Mouse (Mus musculus): ENCODE data around the gene Baiap2. TPM values are rescaled to one million over a fixed set of nuclear protein-coding genes. Genes with fewer than 3 reads are reported as not detected.

The Baiap2 gene
- polyA plus RNA-seq, 1 experiment from 2014 or later = 15.4 TPM

- ATAC-seq = no peak
- TF ChIP-seq CTCF (IDR thresholded peaks at IDR 0.05) = no peak
- no peaks in the 10 kb centered on the region for H3K27me3 ChIP-seq
- ChIA-PET POLR2A (no interaction called here), CTCF (interaction anchor here (0.7 to 1.2 kb wide), 2 partner anchors 9 to 73 kb away, joined by 3 read pairs; no protein-coding TSS in a partner anchor)
- no peak for DNase-seq (ENCODE audit: low read depth, low spot score)
- in situ Hi-C loops (cut with MboI; ENCODE audit: low pct_unique_long_range_greater_than_20kb) = loop anchor here (10.0 to 25.0 kb wide), 2 partner anchors 76 to 394 kb away; no protein-coding TSS in a partner anchor
Measured at GRCm38 (mm10) chr11:119918521-119918920, 24.0 kb upstream of the Baiap2 start.

GRCm38 (mm10) chr11:119919432-119919831 is 23.1 kb upstream of the Baiap2 start:
- CTCF ChIA-PET = no interaction called here
- no peak for TF ChIP-seq CTCF (IDR thresholded peaks at IDR 0.05)
- ATAC-seq (no peak), DNase-seq (ENCODE audit: low read depth, low spot score) (no peak)
- H3K27me3 ChIP-seq = no peaks in the 10 kb centered on the region
- in situ Hi-C loops (cut with MboI; ENCODE audit: low pct_unique_long_range_greater_than_20kb) = loop anchor here (10.0 to 25.0 kb wide), 2 partner anchors 75 to 393 kb away; no protein-coding TSS in a partner anchor
- POLR2A ChIA-PET = interaction anchor here (1.0 kb wide), 1 partner anchor 72 kb away, joined by 3 read pairs; no protein-coding TSS in a partner anchor

- DNase-seq (ENCODE audit: low read depth, low spot score) = no peak
- CTCF ChIA-PET = interaction anchor here (1.0 to 1.3 kb wide), 3 partner anchors 10 to 21 kb away, joined by 3 to 6 read pairs (median 4); no protein-coding TSS in a partner anchor
- POLR2A ChIA-PET = interaction anchor here (1.0 to 1.5 kb wide), 2 partner anchors 14 to 71 kb away, joined by 3 to 4 read pairs; no protein-coding TSS in a partner anchor
- TF ChIP-seq CTCF (IDR thresholded peaks at IDR 0.05) = no peak
- no peaks in the 10 kb centered on the region for H3K27me3 ChIP-seq
- in situ Hi-C loops (cut with MboI; ENCODE audit: low pct_unique_long_range_greater_than_20kb) = loop anchor here (5.0 to 25.0 kb wide), 3 partner anchors 75 to 392 kb away; partner anchors contain the start of genes Ndufaf8 and Tepsin
- ATAC-seq = no peak
Measured at GRCm38 (mm10) chr11:119919897-119920296, 22.7 kb upstream of the Baiap2 start.

- TF ChIP-seq CTCF (IDR thresholded peaks at IDR 0.05) = no peak
- in situ Hi-C loops (cut with MboI; ENCODE audit: low pct_unique_long_range_greater_than_20kb) = loop anchor here (5.0 to 25.0 kb wide), 2 partner anchors 177 to 392 kb away; partner anchors contain the start of genes Ndufaf8 and Tepsin
- ATAC-seq (no peak), DNase-seq (ENCODE audit: low read depth, low spot score) (no peak)
- ChIA-PET CTCF (interaction anchor here (1.0 to 1.5 kb wide), 5 partner anchors 8 to 71 kb away, joined by 3 to 6 read pairs (median 3); no protein-coding TSS in a partner anchor), POLR2A (interaction anchor here (1.0 to 1.5 kb wide), 2 partner anchors 13 to 70 kb away, joined by 3 to 4 read pairs; no protein-coding TSS in a partner anchor)
- no peaks in the 10 kb centered on the region for H3K27me3 ChIP-seq
Measured at GRCm38 (mm10) chr11:119920668-119921067, 21.9 kb upstream of the Baiap2 start.

DNA sequence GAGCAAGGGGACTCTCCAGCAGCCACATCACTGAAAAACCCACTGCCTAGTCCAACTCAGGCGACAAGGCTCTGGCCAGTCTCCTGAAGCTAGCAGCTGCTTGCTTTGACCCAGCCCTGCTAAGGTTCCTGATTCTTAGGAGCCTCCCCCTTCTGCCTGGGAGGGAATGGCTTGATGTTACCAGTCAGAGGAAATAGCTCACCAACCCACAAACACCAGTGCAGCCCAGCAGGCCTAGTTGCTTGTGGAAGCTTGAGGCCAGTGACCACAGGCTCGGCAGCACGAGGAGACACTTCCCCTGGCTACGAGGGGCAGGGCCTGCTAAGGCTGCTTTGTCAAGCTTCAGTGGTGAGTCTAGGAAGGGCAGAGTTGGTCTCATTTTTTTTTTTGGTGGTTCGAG is 17.4 kb upstream of the Baiap2 start:
- ChIA-PET POLR2A (interaction anchor here (1.5 kb wide), 1 partner anchor 9 kb away, joined by 3 read pairs; no protein-coding TSS in a partner anchor), CTCF (interaction anchor here (0.8 to 2.0 kb wide), 4 partner anchors 9 to 66 kb away, joined by 3 to 9 read pairs (median 6); partner anchors contain the start of gene Chmp6)
- ATAC-seq (no peak), DNase-seq (ENCODE audit: low read depth, low spot score) (no peak)
- in situ Hi-C loops (cut with MboI; ENCODE audit: low pct_unique_long_range_greater_than_20kb) = no loop called here
- no peak for TF ChIP-seq CTCF (IDR thresholded peaks at IDR 0.05)
- no peaks in the 10 kb centered on the region for H3K27me3 ChIP-seq

- ATAC-seq = no peak
- no peak for TF ChIP-seq CTCF (IDR thresholded peaks at IDR 0.05)
- no peak for DNase-seq (ENCODE audit: low read depth, low spot score)
- in situ Hi-C loops (cut with MboI; ENCODE audit: low pct_unique_long_range_greater_than_20kb) = no loop called here
- ChIA-PET CTCF (interaction anchor here (0.9 to 2.0 kb wide), 6 partner anchors 8 to 65 kb away, joined by 3 to 9 read pairs (median 6); partner anchors contain the start of gene Chmp6), POLR2A (interaction anchor here (1.4 kb wide), 1 partner anchor 10 kb away, joined by 3 read pairs; no protein-coding TSS in a partner anchor)
- no peaks in the 10 kb centered on the region for H3K27me3 ChIP-seq
Measured at GRCm38 (mm10) chr11:119926762-119927161, 15.8 kb upstream of the Baiap2 start.

DNA sequence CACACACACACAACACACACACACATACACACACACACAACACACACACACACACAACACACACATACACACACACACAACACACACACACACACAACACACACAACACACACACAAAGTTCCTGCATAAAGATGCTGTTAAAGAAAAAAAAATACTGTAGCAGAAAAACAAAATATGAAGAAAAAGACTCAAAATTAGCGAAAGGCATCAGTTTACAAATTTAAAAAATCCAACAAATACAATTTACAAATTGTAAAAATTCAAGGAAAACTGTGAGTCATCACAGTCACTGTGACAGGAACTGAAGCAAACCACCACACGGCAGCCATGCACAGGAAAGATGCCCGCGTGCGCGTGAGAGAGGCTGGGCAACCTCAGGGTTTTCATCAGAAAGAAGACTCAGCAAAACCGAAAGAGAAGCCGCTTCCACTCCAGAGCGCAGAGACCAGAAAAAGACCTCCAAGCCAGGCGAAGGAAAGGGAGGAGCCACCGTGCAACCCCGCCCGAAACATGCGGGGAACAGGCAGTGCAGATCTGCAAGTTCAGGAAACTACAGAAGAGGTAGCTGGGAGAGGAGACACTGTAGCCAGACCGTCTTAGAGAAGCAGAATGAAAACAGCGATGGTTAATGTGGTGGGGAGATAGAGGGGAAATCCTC is 14.4 kb upstream of the Baiap2 start:
- no peak for ATAC-seq
- no peaks in the 10 kb centered on the region for H3K27me3 ChIP-seq
- no peak for DNase-seq (ENCODE audit: low read depth, low spot score)
- in situ Hi-C loops (cut with MboI; ENCODE audit: low pct_unique_long_range_greater_than_20kb) = no loop called here
- ChIA-PET POLR2A (interaction anchor here (0.7 kb wide), 1 partner anchor 139 kb away, joined by 5 read pairs; no protein-coding TSS in a partner anchor), CTCF (no interaction called here)
- TF ChIP-seq CTCF (IDR thresholded peaks at IDR 0.05) = no peak

DNA sequence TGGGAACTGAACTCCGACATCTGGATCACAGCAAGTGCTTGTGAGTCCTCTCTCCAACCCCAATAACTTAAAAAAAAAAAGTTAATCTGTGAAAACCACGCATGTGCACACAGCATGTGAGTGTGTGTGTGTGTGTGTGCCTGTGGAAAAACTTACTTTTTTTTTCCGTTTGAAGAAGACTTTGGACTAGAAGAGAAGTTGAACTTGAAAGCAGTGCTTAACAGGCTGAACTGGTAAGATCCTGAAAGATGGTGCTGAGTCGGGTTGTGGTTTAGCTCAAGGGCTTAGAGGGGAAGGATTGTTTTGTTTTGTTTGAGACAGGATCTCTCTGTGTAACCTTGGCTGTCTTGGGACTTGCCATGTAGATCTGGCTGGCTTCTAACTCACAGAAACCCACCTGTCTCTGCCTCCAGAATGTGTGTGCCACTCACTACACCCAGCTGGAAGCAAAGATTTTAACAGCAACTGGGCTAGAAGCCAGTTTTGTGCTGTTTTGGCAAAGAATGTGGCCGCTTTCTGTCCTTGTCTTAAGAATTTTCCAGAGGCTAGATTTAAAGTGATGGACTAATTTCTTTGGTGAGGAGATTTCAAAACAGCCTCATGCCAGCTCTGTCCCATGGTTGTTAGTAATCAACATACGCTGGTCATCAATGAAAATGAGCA is 12.8 kb upstream of the Baiap2 start:
- in situ Hi-C loops (cut with MboI; ENCODE audit: low pct_unique_long_range_greater_than_20kb) = no loop called here
- CTCF ChIA-PET = no interaction called here
- no peaks in the 10 kb centered on the region for H3K27me3 ChIP-seq
- DNase-seq (ENCODE audit: low read depth, low spot score) (no peak), ATAC-seq (no peak)
- POLR2A ChIA-PET = interaction anchor here (0.6 kb wide), 1 partner anchor 34 kb away, joined by 5 read pairs; no protein-coding TSS in a partner anchor
- no peak for TF ChIP-seq CTCF (IDR thresholded peaks at IDR 0.05)

GRCm38 (mm10) chr11:119931809-119932208 is 10.8 kb upstream of the Baiap2 start:
- H3K27me3 ChIP-seq = no peaks in the 10 kb centered on the region
- no peak for TF ChIP-seq CTCF (IDR thresholded peaks at IDR 0.05)
- ChIA-PET CTCF (interaction anchor here (1.1 kb wide), 1 partner anchor 59 kb away, joined by 3 read pairs; no protein-coding TSS in a partner anchor), POLR2A (no interaction called here)
- ATAC-seq (no peak), DNase-seq (ENCODE audit: low read depth, low spot score) (no peak)
- in situ Hi-C loops (cut with MboI; ENCODE audit: low pct_unique_long_range_greater_than_20kb) = no loop called here

DNA sequence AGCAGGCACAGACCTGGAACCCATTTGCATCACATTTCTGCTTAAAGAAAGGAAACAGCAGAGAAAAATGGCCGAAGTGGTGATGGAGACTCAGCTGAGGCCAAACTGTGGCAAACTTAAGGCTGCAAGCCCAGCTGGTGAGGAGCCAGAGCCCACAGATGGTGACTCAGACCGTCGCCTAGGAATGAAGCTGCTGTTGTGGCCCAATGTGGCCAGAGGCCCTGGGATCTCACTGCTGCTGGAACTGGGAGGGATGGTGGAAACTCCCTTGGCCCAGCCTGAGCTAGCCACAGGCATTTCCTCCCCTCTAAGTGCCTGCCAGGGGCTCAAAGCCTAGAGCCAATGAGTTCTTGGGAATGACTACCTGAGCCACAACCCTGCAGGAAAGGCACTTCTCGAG is 9.4 kb upstream of the Baiap2 start:
- CTCF ChIA-PET = interaction anchor here (1.0 kb wide), 2 partner anchors 46 to 58 kb away, joined by 3 to 6 read pairs; no protein-coding TSS in a partner anchor
- in situ Hi-C loops (cut with MboI; ENCODE audit: low pct_unique_long_range_greater_than_20kb) = no loop called here
- H3K27me3 ChIP-seq = no peaks in the 10 kb centered on the region
- no peak for TF ChIP-seq CTCF (IDR thresholded peaks at IDR 0.05)
- ATAC-seq = peak; percentile 86
- POLR2A ChIA-PET = interaction anchor here (1.0 kb wide), 1 partner anchor 13 kb away, joined by 4 read pairs; no protein-coding TSS in a partner anchor
- peak; percentile 89 for DNase-seq (ENCODE audit: low read depth, low spot score)
